Mouse (Mus musculus) lung, adult 2 months (tissue): ENCODE measurements around the gene Plxna2. TPM values are rescaled to one million over a fixed set of nuclear protein-coding genes. Genes with fewer than 3 reads are reported as not detected.

ENCODE experiments used
- DNase-seq: peaks from one replicate; pipeline ENCODE4 v3.0.0; 2022
- H3K4me1 ChIP-seq: fragments of 200-500 bp; 2 replicates; pipeline ENCODE4 v1.6.1; 2011; ENCODE audit warnings: low read length; ENCODE audit not compliant: control insufficient read depth, insufficient read depth
- H3K4me3 ChIP-seq: fragments of 200-500 bp; replicated peaks from 2 replicates; pipeline ENCODE3; 2011; ENCODE audit warnings: low read depth, mild to moderate bottlenecking, control low read depth, low read length; ENCODE audit errors: extremely low read depth
- CTCF ChIP-seq: fragments of 200-500 bp; IDR thresholded peaks from 2 replicates; pipeline ENCODE4 v1.5.1; 2011; ENCODE audit warnings: mild to moderate bottlenecking, low read length, control low read depth; ENCODE audit not compliant: insufficient read depth
- POLR2A ChIP-seq: fragments of 200-500 bp; IDR thresholded peaks from 2 replicates; pipeline ENCODE4 v1.6.1; 2011; ENCODE audit warnings: low read depth, mild to moderate bottlenecking, control low read depth, low read length, borderline replicate concordance; ENCODE audit errors: extremely low read depth
- WGBS: fragments of 180-500 bp; shearing (Covaris S2); methylation state at CpG from one replicate; pipeline ENCODE4 v1.1.7; 2018; 5-methylcytosine and 5-hydroxymethylcytosine counted together
- polyA plus RNA-seq: library from polyadenylated mRNA; depleted of rRNA; stranded (reverse); fragments of >200 nt; gene quantifications from 2 replicates; pipeline ENCODE4 v1.2.3, GENCODE M21; 2012

Gene Plxna2
- polyA plus RNA-seq, 1 experiment, result 12.8 TPM

DNA sequence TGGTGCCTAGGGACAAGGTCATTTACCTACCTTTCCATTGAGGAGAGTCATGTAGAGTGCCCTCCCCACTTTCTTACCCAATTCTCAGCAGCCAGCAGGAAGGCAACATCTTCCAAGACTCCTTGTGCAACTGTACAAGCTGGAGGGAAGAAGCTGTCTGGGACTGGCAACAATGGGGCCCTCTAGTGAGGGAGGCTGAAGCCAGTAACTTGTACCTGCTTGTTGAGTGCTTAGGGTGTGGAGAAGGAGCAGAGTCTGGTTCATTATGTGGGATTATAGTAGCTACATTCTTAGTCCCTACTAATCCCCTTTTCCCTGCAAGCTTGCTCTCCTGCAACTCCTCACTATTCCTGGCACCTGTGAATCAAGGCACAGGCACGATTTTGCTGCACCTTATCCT is 32.1 kb downstream of the Plxna2 start:
- H3K4me1 ChIP-seq, result peaks cover 19% of the 10 kb centered on the region
- DNase-seq, result no peak
- TF ChIP-seq POLR2A (no peak), CTCF (no peak)
- no peak overlapping the region for H3K4me3 ChIP-seq
- 60% methylated on average over 1 of the region's 1 CpGs for WGBS

DNA sequence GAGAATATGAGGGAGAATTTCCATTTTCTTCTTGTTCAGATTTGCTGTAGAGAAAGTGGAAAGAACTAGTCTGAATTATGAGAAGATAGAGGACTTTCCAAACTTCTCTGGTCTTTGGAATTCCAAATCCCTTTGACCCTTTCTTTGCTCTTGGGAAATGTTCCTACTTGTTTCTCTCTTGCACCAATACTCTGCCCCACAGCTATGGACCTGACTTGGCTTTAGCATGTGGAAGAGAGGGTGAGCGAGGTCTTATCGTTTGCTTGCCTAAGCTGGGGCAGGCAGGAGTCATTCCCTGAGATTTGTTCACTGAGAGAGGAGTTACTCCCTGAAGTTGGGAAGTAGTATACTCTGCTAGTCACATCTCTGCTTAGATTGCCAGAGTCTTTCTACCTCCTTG is 32.5 kb downstream of the Plxna2 start:
- WGBS, result 84% methylated on average over 2 of the region's 2 CpGs
- no peak for TF ChIP-seq POLR2A
- TF ChIP-seq CTCF, result no peak
- no peak for DNase-seq
- Histone ChIP-seq H3K4me1 (peaks cover 19% of the 10 kb centered on the region), H3K4me3 (no peak overlapping the region)

- H3K4me3 ChIP-seq, result no peak overlapping the region
- peak; percentile 59 for DNase-seq
- WGBS, result 20% methylated on average over 3 of the region's 3 CpGs
- H3K4me1 ChIP-seq, result peaks cover 19% of the 10 kb centered on the region
- TF ChIP-seq CTCF, result no peak
- no peak; the same call in 1 of the 2 replicates for TF ChIP-seq POLR2A
Observed at GRCm38 (mm10) chr1:194651987-194652386, 34.0 kb downstream of the Plxna2 start.

- DNase-seq, result no peak
- 39% methylated on average over 1 of the region's 1 CpGs for WGBS
- TF ChIP-seq POLR2A, result no peak
- TF ChIP-seq CTCF, result no peak
Observed at GRCm38 (mm10) chr1:194658459-194659160, 40.6 kb downstream of the Plxna2 start.

DNA sequence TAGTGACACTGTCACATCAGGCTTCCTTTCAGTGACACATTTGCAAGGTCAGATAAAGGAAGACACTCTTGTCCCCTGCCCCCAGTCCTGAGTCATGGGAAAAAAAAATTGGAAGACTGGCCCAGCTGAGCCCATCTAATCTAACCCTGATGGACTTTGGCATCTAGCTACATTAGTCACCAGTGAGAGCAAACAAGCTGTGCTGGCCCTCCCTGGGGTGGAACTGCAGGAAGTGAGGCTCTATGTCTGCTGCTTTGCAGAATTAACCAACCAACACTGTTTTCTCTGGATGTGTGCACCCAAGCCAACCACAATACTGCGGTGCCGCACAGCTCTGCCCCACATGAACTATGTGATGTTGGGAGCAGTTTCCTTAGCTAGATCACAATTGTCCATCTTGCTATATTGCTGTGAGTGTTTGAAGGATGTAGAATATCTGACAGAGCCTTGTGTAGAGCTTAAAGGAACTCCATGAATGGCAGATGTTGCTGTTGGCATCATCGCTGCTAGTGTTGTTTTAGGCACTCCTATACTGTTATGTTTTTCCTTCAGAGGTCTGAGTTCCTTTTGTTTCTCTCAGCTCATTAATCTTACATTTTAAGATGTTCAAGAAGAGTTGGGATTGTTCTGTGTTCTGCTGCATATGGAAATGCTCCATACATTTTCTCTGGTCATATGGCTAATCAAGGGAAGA is 42.6 kb downstream of the Plxna2 start:
- 70% methylated on average over 3 of the region's 3 CpGs for whole genome bisulfite sequencing
- TF ChIP-seq POLR2A (no peak), CTCF (no peak)
- peaks cover 15% of the 10 kb centered on the region for H3K4me1 ChIP-seq
- no peak for DNase-seq
- H3K4me3 ChIP-seq, result no peak overlapping the region

More at GRCm38 (mm10) chr1:194658459-194659160, 40.6 kb downstream of the Plxna2 start:
- no peak overlapping the region for H3K4me3 ChIP-seq
- H3K4me1 ChIP-seq, result peaks cover 15% of the 10 kb centered on the region

DNA sequence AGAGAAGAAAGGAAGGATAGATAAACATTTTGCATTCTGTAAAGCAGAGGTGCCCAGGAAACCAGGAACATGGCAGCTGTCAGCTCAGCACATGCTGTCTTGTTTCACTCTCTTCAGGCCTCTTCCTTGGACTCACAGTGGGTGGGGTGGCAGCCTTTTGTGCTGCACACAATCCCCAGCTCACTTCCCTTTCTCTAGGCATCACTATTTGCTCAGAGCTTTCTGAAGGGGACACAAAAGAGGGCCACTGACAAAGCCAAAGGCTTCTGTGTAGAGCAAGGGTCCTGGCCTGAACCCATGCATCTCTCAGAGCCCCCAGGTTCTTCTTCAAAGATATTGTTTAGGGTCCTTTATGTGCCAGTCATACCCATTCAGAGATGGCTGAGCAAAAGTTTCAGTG is 45.0 kb downstream of the Plxna2 start:
- Histone ChIP-seq H3K4me1 (peaks cover 12% of the 10 kb centered on the region), H3K4me3 (no peak overlapping the region)
- TF ChIP-seq POLR2A (no peak), CTCF (no peak)
- DNase-seq, result no peak

- Histone ChIP-seq H3K4me3 (no peak overlapping the region), H3K4me1 (peaks cover under 1% of the 10 kb centered on the region; the same call in 1 of the 2 replicates)
- TF ChIP-seq POLR2A (no peak), CTCF (no peak)
- DNase-seq, result no peak
- 94% methylated on average over 3 of the region's 3 CpGs for WGBS
Observed at GRCm38 (mm10) chr1:194665715-194666114, 47.7 kb downstream of the Plxna2 start.

- Histone ChIP-seq H3K4me3 (no peak overlapping the region), H3K4me1 (no peaks in the 10 kb centered on the region)
- no peak for TF ChIP-seq CTCF
- TF ChIP-seq POLR2A, result no peak
- 86% methylated on average over 4 of the region's 4 CpGs for WGBS
- no peak for DNase-seq
Observed at GRCm38 (mm10) chr1:194671783-194672524, 53.9 kb downstream of the Plxna2 start.

GRCm38 (mm10) chr1:194672525-194672894 is 54.5 kb downstream of the Plxna2 start:
- 71% methylated on average over 1 of the region's 1 CpGs for WGBS
- DNase-seq, result no peak

More at GRCm38 (mm10) chr1:194672525-194672894, 54.5 kb downstream of the Plxna2 start:
- Histone ChIP-seq H3K4me3 (no peak overlapping the region), H3K4me1 (no peaks in the 10 kb centered on the region)
- TF ChIP-seq CTCF (no peak), POLR2A (no peak)
